Mouse (Mus musculus) forebrain, embryonic 11.5 days (tissue): ENCODE measurements around the gene Trnp1. TPM values are rescaled to one million over a fixed set of nuclear protein-coding genes. Genes with fewer than 3 reads are reported as not detected.

ENCODE experiments used
- ATAC-seq: fragments of 200-750 bp; cut with Nextera tagmentation; replicated peaks from 2 replicates; pipeline ENCODE4 v1.8.0; 2017; ENCODE audit warnings: moderate TSS enrichment; ENCODE audit not compliant: low FRiP score
- DNase-seq: peaks from one replicate; pipeline ENCODE4 v3.0.0-alpha.2; 2017; ENCODE audit warnings: low spot score
- H3K27ac ChIP-seq: fragments of 300-500 bp; sonication (generic); 2 replicates; pipeline ENCODE4 v1.5.1; 2014; ENCODE audit warnings: low read depth, low read length
- H3K27me3 ChIP-seq: fragments of 300-500 bp; sonication (generic); 2 replicates; pipeline ENCODE4 v1.6.1; 2014; ENCODE audit warnings: mild to moderate bottlenecking, low read length, mixed read lengths; ENCODE audit not compliant: control insufficient read depth, insufficient read depth
- H3K36me3 ChIP-seq: fragments of 300-500 bp; sonication (generic); 2 replicates; pipeline ENCODE4 v1.6.1; 2014; ENCODE audit warnings: mild to moderate bottlenecking, low read length, moderate library complexity, mixed read lengths; ENCODE audit not compliant: control insufficient read depth, insufficient read depth
- H3K4me1 ChIP-seq: fragments of 300-500 bp; sonication (generic); replicated peaks from 2 replicates; pipeline ENCODE4 v1.6.1; 2014; ENCODE audit warnings: low read length, mixed read lengths; ENCODE audit not compliant: control insufficient read depth, insufficient read depth
- H3K4me2 ChIP-seq: fragments of 300-500 bp; sonication (generic); 2 replicates; pipeline ENCODE4 v1.6.1; 2014; ENCODE audit warnings: low read depth, mild to moderate bottlenecking, low read length, moderate library complexity, mixed read lengths; ENCODE audit not compliant: severe bottlenecking
- H3K4me3 ChIP-seq: fragments of 300-500 bp; sonication (generic); 2 replicates; pipeline ENCODE4 v1.5.1; 2014; ENCODE audit warnings: low read depth, low read length
- H3K9ac ChIP-seq: fragments of 300-500 bp; sonication (generic); 2 replicates; pipeline ENCODE4 v1.6.1; 2014; ENCODE audit warnings: low read length
- H3K9me3 ChIP-seq: fragments of 300-500 bp; sonication (generic); 2 replicates; pipeline ENCODE4 v1.6.1; 2016; ENCODE audit warnings: low read length, mixed read lengths; ENCODE audit not compliant: control insufficient read depth
- WGBS: fragments of 180-500 bp; shearing (Covaris S2); extraction: QIAGEN DNeasy Blood & Tissue Kit; methylation state at CpG from one replicate; pipeline ENCODE4 v1.1.7; 2014; 5-methylcytosine and 5-hydroxymethylcytosine counted together
- polyA plus RNA-seq: library from polyadenylated mRNA; unstranded; fragments of >200 nt; fragmentation: Nextera tagmentation; extraction: Ambion mirVana; gene quantifications from 2 replicates; pipeline ENCODE4 v1.2.1, GENCODE M21; 2014

Gene Trnp1
- polyA plus RNA-seq, 1 experiment from 2014 or later: 1.8 TPM

DNA sequence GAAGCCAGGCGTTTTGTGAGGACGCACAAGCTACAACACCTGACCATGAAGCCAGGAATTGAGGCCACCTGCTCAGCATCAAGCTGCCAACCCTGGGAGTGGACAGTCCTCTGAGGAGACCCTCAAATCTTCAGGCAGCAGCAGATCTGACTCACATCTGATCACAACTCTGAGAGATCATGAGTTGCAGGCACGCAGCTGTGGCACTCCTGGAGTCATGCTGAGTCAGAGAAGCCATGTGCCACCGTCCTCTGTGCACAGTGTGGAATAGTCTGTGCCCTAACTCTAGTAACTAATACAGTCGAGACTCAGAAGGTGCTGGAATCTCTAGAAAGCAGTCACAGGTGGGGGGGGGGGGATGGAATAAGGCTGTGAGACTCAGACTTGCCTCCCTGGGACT, 51.0 kb downstream of the Trnp1 start:
- no peaks in the 10 kb centered on the region for H3K27me3 ChIP-seq
- no peak overlapping the region for H3K4me3 ChIP-seq
- H3K9me3 ChIP-seq: no peaks in the 10 kb centered on the region
- no peak overlapping the region for H3K4me2 ChIP-seq
- H3K27ac ChIP-seq: no peak overlapping the region
- ATAC-seq (no peak), DNase-seq (no peak)
- H3K4me1 ChIP-seq: no peaks in the 10 kb centered on the region
- H3K36me3 ChIP-seq: no peaks in the 10 kb centered on the region
- WGBS: 75% methylated on average over 5 of the region's 5 CpGs
- H3K9ac ChIP-seq: no peak overlapping the region

DNA sequence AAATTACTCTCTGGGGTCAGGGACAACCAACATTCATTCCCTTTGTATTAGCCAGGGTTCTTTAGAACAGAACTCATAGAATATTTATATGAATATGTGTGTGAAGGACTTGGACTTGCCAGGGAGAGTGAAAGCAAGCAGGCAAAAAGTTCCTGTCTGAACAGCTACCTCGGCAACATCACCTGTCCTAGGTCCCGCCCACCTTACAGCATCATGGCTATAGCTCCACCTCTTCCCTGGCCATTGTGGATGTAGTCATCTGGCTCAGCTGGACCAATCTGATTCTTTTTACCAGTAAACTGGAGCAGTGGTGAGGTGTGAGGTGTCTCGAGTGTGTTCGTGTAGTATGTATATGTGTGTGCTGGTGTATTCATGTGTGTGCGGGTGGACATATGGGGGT, 52.6 kb downstream of the Trnp1 start:
- no peaks in the 10 kb centered on the region for H3K36me3 ChIP-seq
- no peaks in the 10 kb centered on the region for H3K4me1 ChIP-seq
- no peaks in the 10 kb centered on the region for H3K9me3 ChIP-seq
- no peak overlapping the region for H3K4me2 ChIP-seq
- WGBS: 90% methylated on average over 5 of the region's 5 CpGs
- H3K27me3 ChIP-seq: no peaks in the 10 kb centered on the region
- no peak overlapping the region for H3K9ac ChIP-seq
- H3K4me3 ChIP-seq: no peak overlapping the region
- ATAC-seq (no peak), DNase-seq (no peak)
- no peak overlapping the region for H3K27ac ChIP-seq

DNA sequence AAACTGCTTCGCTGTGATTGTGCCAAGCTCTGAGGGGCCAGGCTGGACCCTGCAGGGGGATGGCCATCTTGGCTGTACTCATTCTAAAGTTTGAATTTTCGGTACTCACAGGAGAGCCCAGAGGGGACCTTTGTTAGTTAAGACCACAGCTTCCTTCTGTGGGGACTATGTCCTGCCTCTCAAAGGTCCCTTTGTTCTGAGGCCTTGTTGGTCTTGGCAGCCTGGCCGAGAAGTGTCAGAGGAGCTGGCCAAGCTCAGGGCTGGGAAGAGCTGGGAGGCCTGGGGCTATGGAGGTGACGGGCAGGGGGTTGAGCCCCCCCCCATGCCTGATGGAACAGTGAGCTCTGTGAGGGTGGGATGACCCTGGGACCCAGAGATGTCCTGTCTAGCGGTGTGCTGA, 55.3 kb downstream of the Trnp1 start:
- Histone ChIP-seq H3K36me3 (no peaks in the 10 kb centered on the region), H3K4me1 (peaks cover 3% of the 10 kb centered on the region; the same call in 1 of the 2 replicates), H3K9me3 (no peaks in the 10 kb centered on the region), H3K27me3 (no peaks in the 10 kb centered on the region), H3K27ac (no peak overlapping the region), H3K4me2 (no peak overlapping the region), H3K9ac (no peak overlapping the region), H3K4me3 (no peak overlapping the region)
- WGBS: 48% methylated on average over 5 of the region's 5 CpGs
- no peak for DNase-seq
- ATAC-seq: no peak

DNA sequence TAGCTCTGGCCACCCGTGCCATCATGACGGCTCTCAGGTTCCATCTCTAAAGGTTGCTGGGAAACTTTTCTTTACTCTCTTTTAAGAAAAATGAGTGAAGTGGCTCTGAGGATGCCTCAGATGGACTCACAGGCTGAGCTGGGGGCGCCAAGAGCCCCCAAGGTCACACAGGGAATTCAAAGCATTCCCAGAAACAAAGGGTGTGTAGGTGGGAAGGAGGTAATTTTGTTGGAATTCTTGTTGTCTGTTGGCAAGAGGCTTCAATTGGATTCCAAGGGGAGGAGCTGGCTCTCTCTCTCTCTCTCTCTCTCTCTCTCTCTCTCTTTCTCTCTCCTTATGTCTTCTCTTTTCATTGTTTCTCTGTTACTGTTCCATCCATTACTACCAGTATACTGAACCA, 56.2 kb downstream of the Trnp1 start:
- Histone ChIP-seq H3K27ac (no peak overlapping the region), H3K4me1 (peaks cover 3% of the 10 kb centered on the region; the same call in 1 of the 2 replicates)

More for the DNA sequence above, 56.2 kb downstream of the Trnp1 start:
- H3K4me3 ChIP-seq: no peak overlapping the region
- H3K4me2 ChIP-seq: no peak overlapping the region
- no peaks in the 10 kb centered on the region for H3K9me3 ChIP-seq
- no peak overlapping the region for H3K9ac ChIP-seq
- no peaks in the 10 kb centered on the region for H3K36me3 ChIP-seq
- DNase-seq: no peak
- H3K27me3 ChIP-seq: no peaks in the 10 kb centered on the region
- 49% methylated on average over 3 of the region's 3 CpGs for WGBS
- ATAC-seq: no peak

Other genes with a start within 250 kb of the Trnp1 start
- gene Sytl1, start 235.4 kb downstream of the Trnp1 start, polyA plus RNA-seq: 1.5 and 2.8 TPM in 2 replicates
- 80.6 and 90.9 TPM in 2 replicates for gene Tmem222, start 220.8 kb downstream of the Trnp1 start, polyA plus RNA-seq
- 21.0 and 24.7 TPM in 2 replicates for gene Wdtc1, start 145.1 kb downstream of the Trnp1 start, polyA plus RNA-seq
- 7.4 and 9.4 TPM in 2 replicates for gene Slc9a1, start 128.8 kb downstream of the Trnp1 start, polyA plus RNA-seq
- 0.76 and 0.80 TPM in 2 replicates for gene Tent5b, start 18.4 kb downstream of the Trnp1 start, polyA plus RNA-seq
- gene Kdf1, start 20.4 kb upstream of the Trnp1 start, polyA plus RNA-seq: 1.1 and 2.1 TPM in 2 replicates
- 348 and 363 TPM in 2 replicates for gene Nudc, start 47.4 kb upstream of the Trnp1 start, polyA plus RNA-seq
- 0.16 TPM in 1 of 2 replicates, not detected in the other for gene Nr0b2, start 54.8 kb upstream of the Trnp1 start, polyA plus RNA-seq
- 9.2 and 9.3 TPM in 2 replicates for gene Gpatch3, start 76.2 kb upstream of the Trnp1 start, polyA plus RNA-seq
- 28.6 and 31.8 TPM in 2 replicates for gene Gpn2, start 85.8 kb upstream of the Trnp1 start, polyA plus RNA-seq
- gene Sfn, start 103.6 kb upstream of the Trnp1 start, polyA plus RNA-seq: 11.6 and 15.7 TPM in 2 replicates
- gene Zdhhc18, start 151.6 kb upstream of the Trnp1 start, polyA plus RNA-seq: 4.8 and 6.3 TPM in 2 replicates
- gene Pigv, start 174.1 kb upstream of the Trnp1 start, polyA plus RNA-seq: 17.2 and 17.8 TPM in 2 replicates